Mouse (Mus musculus): ENCODE measurements around the gene Podnl1.
A peak's percentile ranks its signal among the peaks of the same experiment; 100 is the strongest.

The Podnl1 gene

DNA sequence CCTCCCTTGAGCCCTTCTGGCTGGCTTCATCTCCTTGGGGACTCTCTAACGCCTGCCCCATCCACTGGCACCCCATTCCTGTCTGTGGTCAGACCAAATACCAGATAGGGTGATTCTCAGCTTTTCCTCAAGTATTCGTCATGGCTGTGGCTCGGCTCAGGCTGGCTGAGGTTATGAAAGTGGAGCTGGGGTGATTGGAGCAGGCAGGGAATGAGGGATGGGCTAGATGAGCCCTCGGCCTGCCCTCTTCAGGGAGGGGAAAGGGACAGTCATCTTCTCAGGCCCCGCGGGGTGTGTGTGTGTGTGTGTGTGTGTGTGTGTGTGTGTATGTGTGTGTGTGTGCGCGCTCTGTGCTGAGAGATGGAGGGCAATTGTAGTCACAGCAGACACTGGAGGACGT, at the start of gene Podnl1:
Gene Podnl1, plus strand, starts transcription at position 334 of the 400 bp plus-strand sequence.
- DNase-seq (ENCODE audit: low spot score), result no peak

DNA sequence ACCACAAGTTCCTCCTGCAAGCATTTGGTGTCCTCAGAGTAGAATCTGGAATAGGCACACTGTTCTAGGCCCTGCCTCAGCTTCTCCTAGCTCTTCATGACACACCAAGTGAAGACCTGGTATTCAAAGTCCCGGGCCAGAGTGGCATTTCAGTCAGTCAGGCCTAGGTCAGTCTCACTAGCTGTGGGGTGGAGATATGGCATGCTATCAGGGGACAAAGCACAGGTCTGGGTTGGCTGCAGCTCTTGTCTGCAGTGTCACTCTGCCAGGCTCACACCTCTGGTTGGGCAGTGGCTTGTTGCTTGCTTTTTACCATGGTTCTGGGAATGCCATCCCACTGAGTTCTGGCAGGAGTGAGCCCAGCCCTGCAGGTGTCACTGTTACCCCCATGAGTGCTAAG, 49.4 kb upstream of the Podnl1 start:
- no peak for DNase-seq (ENCODE audit: low spot score)

DNA sequence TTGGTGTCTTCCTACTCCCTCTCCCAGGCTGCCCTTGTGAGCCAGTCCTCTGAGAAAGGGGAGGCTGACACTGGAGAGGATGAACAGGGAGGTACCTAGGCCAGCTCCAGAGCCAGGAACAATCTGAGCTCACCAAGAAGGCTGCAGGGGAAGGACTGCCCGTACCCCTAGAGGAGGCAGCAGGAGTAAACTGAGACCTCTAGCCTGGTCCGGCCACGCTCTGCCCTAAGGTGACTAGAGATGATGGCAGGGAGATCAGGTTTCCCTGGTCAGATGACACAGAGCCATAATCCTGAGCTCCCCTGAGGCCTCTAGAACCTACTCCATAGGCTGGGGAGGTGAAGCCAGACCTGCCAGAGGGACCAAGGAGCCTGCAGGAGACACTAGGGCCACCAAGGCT, 48.9 kb upstream of the Podnl1 start:
- DNase-seq (ENCODE audit: low spot score), result no peak

DNA sequence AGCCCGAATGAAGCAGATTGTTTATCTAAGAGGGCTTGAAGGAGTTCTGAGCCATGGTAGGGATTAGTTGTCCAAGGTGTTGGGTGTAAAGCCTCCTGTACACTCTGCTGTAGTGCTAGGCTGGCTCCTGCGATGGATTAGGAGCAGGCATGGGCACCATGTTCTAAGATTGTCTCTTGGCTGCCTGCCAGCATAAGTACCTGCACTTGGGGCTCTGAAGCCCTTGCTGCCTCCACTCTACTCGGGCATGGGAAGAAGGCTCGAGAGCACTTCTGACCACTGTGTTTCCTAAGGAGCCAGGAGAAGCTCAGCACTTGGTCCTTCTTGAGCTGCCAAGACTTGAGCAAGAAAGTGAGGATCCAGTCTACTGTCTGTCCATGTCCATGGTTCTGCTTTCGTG, 46.6 kb upstream of the Podnl1 start:
- no peak for DNase-seq (ENCODE audit: low spot score)

DNA sequence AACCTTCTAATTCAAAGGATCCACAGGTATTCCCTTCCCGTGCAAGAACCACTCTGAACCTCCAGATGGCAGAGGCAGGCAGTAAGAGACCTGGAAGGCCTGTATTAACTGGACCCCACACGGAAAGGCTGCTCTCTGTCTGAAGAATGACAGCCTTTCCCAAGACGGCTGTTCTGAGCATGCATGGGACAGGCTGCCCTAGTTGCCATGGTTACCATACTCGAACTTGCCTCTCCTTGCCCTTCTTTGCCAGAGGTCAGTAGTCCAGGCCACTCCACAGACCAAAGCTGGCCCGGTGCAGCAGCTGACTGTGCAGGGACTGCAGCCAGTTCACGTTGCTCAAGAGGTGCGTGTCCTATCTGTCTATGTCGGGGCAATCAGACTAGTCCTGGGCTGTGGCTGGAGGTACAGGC, 42.0 kb upstream of the Podnl1 start:
- peak; percentile 86 for DNase-seq (ENCODE audit: low spot score)

DNA sequence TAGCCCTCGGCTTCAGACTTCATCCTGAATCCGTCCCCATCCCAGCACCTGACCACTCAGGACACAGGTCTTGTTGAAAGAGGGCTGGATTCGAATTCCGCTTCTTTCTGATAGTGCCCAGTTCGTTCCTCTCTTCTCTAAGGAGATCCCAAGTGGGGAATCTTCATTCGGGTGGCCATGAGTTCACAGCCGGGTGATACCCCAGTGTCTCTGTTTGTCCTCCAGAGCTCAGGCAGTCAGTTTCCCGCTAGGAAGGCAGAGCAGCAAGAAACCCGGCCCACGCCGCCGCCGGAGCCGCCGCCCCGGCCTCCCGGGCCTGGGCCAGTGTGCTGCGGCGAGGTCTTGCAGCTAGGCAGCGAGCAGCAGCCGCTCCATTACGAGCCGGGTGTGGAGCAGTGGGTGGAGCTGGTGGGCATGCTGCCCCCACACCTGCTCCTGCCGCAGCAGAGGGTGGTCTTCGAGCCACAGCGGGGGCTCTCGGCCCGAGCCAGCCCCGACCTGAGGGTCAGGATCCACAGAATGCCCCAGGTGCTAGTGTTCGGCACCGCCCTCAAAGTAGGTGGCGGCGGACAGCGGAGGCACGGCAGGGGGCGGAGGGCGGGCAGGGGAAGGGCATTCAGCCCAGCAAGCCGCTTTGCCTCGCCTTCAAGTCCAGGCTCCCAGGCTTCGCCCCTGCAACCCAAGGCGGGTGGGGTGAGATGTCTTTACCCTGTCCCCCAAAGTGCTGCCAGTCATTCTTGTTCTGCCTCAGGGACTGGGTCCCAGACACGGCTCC, 41.3 kb upstream of the Podnl1 start:
- DNase-seq (ENCODE audit: low spot score), result no peak

DNA sequence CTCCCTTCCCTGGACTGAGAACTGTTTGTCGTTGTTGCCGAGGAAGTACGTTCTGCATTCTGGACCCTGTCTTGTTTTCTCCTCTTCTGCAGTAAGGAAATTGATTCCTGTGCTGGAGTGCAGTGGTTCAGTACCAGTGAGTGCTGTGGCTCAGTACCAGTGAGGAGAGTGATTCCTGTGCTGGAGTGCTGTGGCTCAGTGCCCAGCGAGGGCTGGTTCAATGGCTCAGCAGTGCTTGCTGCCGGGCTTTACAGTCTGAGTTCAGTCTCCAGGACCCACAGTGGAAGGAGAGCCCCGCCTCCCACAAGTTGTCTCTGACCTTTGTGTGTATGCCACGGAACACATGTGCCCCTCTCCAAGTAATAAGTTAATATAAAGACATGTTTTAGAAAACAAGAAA, 38.6 kb upstream of the Podnl1 start:
- no peak for DNase-seq (ENCODE audit: low spot score)

DNA sequence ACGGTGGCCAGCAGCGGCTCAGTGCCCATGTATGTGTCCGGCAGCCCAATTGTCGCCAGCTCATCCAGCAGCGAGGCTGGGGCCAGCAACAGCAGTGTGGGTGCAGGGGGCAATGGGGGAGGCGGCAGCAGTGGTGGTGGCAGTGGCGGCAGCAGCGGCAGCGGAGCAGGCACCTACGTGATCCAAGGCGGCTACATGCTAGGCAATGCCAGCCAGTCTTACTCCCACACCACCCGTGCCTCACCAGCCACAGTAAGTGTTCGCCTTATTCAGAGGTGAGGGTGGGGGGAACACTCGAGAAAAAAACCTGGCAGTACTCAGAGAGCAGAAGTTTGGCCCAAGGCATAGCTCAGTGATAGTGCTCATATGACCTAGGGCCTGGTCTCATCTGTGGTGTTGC, 38.0 kb upstream of the Podnl1 start:
- no peak for DNase-seq (ENCODE audit: low spot score)

DNA sequence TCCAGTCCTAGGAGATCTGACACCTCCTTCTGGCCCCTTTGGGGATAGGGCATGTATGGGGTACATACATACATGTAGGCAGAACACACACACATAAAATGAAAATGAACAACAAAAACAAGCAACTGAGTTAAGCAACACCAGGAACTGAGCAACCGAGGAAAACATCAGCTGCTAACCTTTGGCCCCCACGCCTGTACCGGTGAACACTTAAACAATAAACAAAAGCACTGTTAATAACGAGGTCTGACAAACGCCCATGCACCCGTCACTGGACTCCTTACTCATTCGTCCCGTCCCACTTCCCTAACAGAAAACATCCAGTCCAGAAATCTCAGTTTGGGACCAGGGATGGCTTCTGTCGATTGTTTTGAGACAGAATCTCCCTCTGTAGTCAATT, 36.5 kb upstream of the Podnl1 start:
- DNase-seq (ENCODE audit: low spot score), result no peak

DNA sequence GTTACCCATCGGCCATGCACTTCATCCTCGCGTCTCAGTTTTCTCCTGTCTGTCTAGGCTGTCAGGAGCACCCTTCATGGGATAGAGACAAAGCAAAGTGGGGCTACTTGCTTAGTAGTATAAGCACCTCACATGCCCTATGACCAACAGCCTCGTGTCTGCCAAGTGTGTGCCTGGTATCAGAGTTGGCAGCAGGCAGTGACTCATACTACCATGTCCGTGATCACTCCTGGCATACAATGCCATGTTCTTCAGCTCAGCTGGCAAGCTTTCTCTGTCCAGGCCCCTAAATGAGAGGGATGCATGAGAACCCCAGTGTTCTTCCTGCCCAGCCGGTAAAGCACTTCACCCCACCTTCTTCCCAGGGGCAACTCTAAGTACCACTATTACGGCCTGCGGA, 35.2 kb upstream of the Podnl1 start:
- DNase-seq (ENCODE audit: low spot score), result no peak

DNA sequence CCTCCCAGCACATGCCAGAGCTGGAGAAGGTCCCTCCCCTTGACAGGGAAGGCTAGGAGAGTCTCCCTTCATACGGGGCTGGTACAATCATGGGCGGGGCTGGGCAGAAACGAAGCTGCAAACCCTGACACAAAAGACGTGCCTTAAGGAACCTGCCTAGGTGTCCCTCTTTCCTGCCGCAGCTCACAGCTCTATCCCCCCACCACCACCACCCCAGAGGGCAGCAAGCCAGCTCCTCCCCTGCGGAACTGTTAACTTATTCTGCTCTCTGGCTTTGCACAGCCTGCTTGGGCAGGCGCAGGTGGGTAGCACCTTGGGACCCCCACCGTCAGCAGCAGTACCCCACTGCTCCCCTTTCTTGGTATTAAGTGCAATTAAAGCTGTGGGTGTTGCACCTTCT, 29.7 kb upstream of the Podnl1 start:
- no peak for DNase-seq (ENCODE audit: low spot score)

DNA sequence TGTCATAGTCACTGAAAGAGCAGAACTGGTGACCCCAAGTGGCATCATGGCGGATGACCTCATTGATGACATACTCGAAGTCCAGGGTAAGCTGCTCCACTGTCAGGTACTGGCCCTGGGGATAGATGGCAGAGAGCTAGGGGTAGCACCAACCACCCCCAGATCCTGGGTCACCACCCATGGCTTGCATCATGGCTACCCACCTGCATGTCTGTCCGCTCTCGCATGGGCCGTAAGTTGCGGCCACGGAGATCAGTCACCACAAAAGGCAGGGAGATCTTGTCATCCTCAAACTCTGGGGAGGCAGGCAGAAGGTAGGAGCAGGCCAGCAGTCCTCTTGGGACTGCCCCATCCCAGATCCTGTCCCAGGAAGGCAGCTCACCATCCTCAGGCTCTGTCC, 27.4 kb upstream of the Podnl1 start:
- DNase-seq (ENCODE audit: low spot score), result no peak

DNA sequence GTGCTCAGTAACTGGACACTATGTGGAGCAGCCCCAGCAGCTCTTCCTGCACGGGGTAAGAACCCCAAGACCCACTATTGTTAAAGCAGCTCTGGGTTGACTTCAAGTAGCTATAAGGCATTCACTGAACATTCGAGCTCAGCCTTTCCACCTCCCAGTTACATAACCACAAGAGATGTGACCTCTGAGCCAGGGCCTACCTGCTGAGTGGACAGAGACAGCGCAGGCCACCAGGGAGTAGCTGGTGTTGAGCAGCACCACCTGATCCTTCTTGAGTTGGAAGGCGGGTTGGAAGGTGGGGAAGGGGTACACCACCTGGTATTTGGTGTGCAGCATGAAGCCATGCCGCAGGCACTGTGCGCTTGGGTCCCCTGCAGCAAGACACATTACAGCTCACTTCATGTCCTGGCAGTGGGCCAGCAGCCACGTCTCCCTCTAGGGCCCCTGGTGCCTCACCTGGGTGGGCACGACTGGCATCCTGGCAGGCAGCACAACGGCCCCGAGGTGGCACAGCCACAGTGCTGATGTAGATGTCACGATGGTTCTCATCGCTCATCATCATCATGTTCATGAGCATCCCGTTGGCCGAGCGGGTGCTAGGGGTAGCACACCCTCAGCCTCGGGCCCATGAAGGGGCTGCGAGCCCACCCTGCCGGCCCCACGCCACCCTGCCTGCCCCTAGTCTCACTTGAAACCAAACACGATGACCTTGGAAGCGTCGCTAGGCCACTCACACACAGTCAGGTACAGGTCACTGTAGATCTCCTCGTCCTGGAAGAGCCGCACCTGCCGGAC, 24.1 kb upstream of the Podnl1 start:
- DNase-seq (ENCODE audit: low spot score), result peak; percentile 8

DNA sequence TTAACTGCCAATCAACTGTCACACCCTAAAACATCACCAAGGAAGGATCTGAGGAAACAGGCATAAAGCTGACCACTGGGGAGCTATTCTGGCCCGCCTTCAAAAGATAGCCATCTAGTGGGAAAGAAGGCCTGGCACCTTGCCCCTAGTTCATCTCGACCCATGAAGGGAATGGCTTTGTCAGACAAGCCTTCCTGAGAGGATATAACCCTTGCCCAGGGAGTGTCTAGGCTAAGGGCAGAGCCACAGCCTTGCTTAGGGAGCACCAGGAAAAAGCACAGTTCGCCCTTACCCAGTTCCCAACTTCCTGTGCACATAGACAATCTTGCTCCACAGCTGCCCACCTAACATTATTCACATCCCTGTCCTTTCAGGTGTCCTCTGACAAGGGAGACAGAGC, 22.2 kb upstream of the Podnl1 start:
- no peak for DNase-seq (ENCODE audit: low spot score)

DNA sequence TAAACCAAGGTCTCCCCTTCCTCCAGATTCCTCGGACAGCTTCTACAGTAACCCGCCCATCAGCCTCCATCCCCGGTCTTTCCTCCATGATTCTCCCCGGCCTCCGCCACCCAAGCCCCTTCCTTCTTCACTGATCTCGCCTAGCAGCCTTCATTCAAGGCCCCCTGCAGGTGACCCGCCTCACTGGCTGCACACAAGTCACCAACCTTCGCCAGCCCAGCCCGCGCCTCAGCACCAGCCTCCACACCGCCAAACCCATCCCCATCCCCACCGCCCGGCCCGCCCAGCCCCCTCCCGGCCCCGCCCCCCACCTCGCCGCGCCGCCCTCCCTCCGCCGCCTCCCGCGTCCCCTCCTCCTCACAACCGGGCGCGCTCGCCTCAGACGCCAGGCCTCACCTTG, 21.6 kb upstream of the Podnl1 start:
- DNase-seq (ENCODE audit: low spot score), result no peak

DNA sequence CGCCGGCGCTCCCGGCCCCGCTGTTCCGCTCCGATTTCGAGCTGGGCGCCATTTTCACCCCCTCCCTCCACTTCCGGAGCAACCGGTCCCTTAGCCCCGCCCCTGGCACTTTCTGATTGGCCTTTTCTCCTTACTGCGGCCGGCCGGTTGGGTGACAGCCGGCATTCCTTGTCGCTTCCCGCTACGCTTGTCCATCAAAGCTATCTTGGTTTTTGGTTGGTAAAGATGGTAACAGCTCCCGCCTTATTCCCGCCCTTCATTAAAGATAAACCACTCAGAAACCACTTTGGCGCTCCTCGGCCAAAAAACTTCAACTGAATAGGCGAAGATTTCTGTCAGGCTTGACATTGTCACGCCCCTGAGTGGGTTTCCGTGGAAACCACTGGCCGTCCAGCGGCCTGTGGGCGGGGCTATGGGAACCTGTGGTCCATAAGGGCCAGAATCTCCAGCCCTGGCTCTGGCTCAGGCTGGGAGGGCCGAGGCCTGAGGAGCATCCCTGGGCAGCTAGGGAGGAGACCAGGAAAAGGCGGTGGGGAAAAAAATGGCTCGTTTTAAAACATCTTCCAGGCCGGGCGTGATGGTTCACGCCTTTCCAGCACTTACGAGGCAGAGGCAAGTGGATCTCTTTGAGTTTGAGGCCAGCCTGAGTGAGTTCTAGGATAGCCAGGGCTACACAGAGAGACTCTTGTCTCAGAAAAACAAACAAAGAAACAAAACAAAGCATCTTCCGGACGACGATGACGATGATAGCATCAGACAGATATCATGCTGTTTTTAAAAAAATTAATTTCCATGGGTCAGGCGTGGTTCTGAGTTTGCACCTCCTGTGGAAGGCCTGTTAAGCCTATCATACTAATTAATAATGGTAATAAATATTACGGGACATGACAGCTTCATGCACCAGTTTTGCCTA, 20.8 kb upstream of the Podnl1 start, which contains the start of gene Dcaf15:
Gene Dcaf15, minus strand, starts transcription at position 72 of the 913 bp plus-strand sequence.
- peak; percentile 98 for DNase-seq (ENCODE audit: low spot score)

DNA sequence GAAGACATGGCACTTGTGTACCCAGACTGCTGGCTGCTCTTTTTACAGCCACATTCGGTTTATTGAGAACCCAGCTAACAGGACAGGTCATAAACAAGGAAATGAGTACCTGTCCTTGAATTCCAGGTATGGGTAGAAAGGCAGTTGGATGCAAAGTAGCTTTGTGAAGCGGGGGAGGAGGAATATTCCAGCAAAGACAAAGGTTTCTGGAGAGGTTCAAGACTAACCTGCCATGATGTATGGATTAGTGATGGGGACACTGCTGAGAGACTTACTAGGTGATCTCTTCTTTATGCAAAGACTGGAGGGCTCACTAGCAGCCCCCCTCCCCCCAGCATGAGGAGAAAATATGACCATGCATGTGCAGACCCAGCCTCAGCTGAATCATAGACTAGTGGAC, 20.1 kb upstream of the Podnl1 start:
- DNase-seq (ENCODE audit: low spot score), result no peak

DNA sequence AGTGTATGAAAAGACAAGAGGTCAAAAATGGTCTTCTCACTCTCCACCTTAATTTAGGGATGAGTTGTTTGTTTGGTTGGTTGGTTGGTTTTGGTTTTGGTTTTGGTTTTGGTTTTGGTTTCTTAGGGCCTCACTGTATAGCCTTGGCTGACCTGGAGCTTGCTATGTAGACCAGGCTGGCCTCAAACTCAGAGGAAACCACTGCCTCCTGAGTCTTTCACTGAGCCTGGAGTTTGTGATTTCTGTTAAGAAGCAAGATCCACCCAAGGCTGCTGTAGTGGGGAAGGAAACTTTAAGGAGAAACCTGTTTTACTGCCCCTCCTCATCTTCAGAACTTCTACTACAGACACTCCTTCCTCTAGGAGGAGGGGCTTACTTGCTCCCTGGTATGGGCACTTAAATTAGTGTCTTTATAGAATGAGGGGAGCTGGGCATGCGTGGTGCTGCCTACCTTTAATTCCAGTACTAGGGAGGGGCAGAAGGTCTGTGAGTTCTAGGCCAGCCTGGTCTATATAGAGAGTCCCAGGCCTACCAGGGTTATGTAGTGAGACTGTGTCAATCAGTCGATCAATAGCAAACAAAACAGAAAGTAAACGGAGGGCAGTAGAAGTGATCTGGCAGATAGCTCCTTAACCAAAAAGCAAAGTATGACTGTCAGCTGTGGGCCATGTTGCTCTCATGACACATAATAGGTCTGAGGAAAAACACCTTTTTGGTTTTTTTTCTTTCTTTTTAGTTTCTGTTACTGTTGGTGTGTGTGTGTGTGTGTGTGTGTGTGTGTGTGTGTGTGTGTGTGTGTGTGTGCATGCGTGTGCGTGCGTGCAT, 19.4 kb upstream of the Podnl1 start:
- no peak for DNase-seq (ENCODE audit: low spot score)

DNA sequence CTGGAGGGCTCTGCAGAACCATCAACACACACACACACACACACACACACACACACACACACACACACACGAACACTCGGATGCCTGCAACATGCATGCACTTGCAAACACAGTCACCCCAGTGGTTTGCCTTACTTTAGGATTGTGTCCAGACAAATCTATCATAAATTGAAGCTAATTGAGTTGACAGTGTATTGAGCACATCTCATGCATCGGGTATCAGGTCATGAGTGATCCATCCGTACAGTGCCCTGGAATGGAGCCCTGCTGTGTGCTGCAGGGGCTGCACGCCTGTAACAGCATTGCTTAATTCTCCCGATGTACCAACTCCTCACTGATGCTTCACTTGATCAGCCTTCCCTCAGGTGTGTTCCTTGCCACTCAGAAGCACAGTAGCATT, 10.1 kb upstream of the Podnl1 start:
- DNase-seq (ENCODE audit: low spot score), result no peak

DNA sequence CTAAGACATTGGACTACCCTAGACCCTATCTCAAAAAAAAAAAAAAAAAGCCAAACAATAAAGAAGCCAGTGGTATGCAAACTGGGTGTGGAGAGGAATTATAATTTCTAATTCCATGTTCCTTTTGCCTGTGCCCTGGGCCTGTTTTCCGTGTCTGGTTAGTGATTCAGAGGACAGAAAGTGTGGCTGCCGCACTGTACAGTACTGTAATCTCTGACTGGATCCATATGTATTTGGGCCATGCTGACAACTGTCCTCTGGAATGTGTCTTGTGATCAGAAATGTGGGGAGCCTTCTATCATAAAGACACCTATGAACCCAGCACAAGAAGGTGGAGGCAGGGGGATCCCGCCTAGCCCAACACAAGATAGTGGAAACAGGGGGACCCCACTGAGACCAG, 3.6 kb upstream of the Podnl1 start:
- no peak for DNase-seq (ENCODE audit: low spot score)

DNA sequence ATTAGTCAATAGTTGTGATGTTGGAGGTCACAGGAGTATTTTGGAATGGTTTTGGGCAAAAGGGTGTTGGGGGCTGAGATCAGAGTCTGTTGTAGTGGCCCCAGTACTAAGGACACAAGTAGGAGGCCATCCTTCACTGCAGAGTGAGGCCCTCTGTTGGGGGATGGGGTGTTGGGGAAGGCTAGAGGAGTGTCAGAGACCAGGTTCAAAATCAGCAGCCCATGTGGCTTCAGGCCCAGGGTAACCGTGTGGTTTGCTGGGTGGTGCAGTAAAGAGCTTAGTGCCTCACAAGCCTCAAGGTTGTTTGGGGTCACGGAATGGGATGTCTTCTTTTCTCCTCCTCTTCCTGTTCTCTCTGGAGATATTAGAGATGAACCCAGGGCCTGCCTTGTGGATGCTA, 953 bp downstream of the Podnl1 start:
- no peak for DNase-seq (ENCODE audit: low spot score)
